Mouse (Mus musculus) ovary, postnatal 14 days (tissue): ENCODE data around the gene Ackr2.

ENCODE experiments used
- DNase-seq: peaks from one replicate; pipeline ENCODE4 v3.0.0; 2022; ENCODE audit warnings: low spot score

Ackr2 gene

DNA sequence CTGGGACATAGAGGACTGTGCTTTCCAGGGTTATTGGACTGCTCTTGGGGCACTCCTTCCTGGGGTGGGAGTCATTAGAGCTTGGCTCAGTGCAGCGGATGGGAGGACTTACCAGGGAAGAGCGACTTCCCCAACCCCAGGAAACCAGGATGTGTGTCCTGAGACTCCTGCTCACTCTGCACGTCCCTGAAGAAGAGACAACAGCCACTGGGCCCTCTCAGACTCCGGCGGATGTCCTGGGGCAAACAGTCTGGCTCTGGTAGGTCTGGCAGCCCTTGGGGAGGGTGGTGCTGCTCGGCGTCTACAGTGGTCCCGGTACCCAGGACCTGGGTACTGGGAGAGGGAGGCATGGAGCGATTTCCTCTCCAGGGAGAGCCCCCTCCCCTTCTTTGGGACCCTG lies at the start of gene Ackr2:
Ackr2 (plus strand) TSS at position 111 of the 400 bp plus-strand sequence.
- DNase-seq: no peak

DNA sequence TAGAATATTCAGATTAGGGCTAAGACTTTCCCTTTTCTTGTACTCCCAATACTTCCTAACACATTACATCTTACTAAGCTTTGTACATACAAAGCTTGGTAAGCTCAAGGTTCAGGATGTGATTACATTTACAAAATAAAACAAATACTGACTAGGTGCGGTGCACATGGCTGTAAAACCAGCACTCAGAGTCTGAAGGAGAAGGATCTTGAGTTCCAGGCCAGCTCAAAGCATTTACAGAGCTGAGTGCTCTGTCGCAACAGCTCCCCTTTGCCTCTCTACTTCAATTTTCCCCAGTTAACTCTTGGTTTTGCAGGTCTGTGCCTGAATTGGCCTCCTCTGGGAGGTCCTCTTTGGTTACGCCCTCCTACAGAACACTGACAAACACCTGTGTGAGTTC lies 43.9 kb upstream of the Ackr2 start:
- no peak for DNase-seq

DNA sequence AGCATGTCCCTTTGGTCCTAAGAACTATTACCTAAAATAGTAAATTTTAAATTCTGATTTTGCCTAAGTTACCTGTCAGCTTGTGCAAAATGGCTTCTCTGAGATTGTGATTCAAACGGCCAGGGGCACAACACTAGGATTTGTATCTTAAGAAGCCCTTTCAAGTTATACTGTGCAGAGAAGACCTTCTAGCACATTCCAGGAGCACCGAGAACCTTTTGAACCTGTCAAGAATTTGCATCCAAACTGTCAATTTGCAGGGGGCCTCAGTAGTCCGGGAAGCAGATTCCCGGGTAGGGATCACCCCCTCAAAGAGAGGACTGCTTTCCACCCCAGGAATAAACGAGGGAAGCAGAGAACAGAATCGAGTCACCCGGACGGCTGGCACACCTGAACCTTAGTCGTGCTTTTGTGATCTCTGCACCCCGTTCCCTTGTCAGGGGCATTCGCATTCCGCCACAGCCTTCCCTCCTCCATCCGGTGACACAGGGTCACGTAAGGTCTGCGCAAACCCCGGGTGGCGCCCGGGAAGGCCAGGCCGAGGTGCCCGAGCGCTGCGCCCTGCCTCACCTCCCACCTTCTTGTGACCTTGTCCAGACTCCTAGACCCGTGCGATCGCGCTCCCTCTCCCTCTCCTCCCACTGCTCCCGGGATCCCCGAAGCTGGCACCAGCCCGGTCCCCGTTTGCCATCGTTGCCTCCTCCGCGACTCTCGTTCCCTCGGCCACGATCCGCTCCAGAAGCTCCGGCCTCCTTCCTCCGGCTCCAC lies 41.3 kb upstream of the Ackr2 start:
- DNase-seq: no peak

DNA sequence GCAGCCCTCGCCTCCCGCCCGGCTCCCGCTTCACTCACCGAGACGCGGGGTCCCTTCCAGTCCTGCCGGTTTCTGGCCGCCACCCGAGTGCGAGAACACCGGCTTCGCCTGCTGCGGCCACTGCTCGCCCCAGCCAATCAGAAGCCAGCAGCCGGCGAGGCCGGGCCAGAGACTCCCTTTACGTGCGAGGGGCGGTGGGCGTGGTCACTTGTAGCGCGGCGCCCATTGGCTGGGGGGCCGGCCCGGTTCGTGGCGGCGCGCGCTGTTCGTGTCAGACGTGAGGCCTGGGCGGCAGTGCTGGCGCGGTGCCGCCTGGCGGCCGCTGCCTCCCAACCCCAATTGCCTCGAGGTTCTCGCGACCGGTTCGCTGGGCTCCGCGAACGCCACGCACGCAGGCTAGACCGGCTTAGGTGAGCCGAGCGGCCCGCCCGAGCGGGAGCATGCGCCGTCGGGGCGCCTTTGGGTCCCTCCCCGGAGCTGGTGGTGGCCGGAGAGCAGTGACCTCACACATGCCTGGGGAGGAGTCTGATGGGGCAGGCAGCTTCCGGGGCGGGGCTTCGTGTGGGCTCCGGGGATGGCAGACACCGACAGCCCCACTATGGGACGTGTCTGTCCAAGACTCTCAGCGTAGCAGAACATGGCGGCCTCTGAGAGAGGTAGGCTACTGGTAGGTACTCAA lies 40.5 kb upstream of the Ackr2 start:
- peak; percentile 97 for DNase-seq

DNA sequence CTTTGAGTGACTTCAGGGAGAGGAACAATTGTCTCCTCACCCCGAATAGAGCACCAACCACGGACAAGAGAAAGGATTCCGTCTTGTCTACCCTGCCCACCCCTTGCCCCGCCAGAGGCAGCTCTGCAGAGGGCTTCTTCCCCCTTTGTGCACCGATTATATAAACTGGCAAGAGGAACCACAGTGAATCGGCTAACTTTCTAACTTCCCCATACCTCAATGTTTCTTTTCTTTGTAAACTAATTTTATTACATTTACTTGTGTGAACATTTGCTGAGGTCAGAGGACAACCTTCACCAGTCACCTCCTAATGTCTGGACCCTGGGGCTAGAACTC lies 40.0 kb upstream of the Ackr2 start, which contains the start of gene Higd1a:
Higd1a (minus strand) TSS at position 210 of the 336 bp plus-strand sequence.
- no peak for DNase-seq

DNA sequence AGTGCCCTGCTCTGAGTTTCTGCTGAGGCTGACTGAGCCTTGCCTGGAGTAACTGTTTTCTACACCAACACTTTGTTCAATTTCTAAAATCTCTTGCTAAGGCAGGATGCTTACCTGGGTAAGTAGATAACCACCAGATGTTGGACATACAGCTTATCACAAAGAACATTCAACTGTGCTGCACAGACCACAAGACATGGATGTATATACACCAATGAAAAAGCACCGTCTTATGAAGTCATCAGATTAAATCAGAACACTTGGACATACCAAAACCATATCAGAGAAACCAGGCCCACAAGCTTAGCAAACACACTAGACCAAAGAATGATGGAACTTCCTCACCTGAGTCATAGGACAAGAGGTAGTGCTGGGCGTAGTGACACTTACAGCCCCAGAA lies 38.8 kb upstream of the Ackr2 start:
- DNase-seq: no peak

DNA sequence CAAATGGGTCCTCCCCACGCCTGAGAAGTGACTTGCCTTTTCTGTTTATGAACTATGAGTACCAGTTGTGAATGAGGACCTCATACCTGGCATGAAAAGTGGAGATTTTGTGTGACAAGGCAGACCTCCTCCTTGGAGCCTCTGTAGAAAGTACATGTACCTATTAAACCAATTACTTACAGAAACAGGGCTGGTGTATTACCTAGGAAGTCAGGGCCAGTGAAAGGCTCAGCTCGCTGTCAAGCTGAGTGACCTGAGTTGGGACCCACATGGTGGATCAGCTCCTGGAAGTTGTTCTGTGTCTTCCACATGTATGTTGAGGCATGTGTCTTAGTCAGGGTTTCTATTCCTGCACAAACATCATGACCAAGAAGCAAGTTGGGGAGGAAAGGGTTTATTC lies 37.2 kb upstream of the Ackr2 start:
- no peak for DNase-seq

DNA sequence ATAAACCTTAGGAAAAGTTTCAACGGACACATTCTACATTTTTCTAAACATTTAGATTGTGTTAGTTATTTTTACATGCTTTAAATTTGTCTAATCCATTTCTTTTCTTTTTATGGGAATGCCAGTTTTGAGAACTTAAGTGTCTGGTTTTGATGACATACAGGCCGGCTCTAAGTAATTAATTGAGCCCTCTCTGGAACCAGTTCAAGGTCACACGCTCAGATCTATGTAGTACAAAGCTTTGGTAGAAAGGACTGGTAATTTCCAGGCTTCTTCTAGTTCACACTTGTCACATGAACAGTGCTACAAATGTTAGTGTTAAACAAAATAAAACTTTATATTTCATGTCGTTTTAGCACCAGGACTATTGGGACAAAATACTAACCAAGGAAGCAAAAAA lies 33.3 kb upstream of the Ackr2 start:
- DNase-seq: no peak

DNA sequence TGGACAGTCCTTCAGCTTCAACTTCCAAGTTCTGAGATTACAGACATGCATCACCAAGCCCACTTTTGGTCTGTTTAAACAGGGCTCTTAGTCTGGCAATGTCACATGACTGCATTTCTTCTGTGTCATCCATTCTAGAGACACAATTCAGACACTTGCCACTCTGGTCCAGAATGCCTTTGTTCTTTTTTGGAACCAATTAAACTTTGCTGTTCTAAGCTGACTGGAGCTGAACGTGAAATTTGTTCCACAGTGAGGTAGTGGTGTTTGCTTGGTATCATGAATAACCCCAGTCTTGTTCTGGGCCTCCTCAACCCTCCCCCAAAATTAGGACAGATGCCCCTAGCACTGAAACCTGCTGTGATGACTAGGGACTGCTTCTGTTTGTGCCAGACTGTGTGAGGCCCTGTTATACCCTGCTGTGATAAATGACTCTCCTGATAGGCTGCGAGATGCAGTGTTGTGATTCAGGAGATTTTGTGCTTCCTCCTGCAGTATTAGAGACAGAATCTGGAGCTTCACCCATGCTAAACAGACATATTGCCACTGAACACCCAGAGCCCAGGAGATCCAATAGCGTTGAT lies 32.6 kb upstream of the Ackr2 start:
- DNase-seq: no peak

DNA sequence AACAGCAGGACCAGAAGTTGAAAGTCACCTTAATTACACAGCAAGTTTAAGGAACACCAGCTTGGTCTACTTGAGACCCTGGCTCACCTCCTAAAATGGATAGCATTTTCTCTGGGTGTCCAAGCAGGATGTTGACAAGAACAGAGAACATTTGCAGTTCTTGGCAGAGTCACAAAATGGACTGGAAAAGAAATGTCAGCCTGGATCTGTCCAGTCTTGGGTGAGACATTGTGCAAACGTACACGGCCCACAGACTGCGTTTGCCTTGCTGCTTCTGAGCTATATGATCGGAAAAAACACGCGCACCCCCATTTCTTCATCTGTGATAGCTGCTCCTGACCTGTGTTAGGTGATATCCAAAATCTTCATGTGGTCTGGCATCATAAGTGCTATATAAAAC lies 30.5 kb upstream of the Ackr2 start:
- DNase-seq: no peak

DNA sequence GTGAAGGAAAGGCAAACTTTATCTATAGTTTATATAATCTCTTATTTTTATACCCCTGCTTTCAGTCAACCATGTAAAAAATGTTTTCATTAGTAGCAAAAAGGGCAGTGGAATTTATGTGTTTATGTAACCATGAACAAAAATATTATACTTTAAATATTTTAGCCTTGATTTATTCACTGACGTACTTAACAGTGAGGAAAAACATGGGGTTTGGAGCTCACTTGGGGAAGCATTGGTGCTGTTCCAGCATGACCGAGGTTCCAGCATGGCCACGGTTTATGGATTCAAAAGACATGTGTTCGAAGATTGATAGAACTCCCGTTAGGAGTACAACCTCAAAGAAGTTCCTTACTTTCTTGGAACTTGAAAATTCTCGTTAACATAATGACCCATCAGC lies 29.9 kb upstream of the Ackr2 start:
- no peak for DNase-seq

DNA sequence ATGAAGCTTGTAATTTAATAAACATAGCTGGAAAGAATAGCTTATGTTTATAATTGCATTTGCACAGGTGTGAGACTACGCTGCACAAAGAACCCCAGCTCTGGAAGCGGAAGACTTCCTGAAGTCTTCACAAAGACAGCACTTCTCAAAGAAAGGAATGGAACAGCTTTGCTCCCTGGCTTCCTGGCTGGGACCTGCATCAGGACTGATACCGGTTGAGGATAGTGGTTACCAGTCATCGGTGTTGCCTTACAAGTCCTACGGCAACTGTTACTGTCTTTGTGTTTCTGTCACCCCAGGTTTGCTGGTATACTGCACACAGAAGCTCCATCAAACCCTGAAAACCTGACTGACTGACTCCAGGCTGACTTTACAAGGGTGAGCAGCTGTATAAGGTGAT lies 28.7 kb upstream of the Ackr2 start:
- DNase-seq: no peak

DNA sequence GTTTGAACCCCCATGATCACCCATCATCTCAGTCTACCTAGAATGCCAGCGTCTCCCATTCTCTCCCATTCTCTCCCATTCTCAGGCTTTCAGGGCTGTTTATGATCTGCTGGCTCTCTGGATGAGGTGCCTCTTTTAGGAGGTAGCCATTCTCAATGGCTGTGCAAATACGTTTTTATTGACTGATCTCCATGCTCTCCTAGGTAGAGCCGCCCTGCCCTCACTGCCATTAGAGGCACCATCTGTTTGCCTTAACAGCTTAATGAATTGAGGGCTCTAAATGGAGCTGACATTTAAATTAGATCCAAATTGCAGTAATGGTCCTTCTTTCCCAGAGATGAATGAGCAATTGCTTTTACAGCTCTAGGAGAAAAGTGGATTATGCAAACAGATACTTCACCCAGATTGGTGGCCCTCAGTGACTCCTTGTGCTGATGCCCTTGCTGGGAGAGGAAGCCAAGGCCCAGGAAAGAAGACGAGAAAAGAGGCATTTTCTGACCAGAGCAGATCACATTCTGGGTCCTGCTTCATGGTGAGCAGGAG lies 28.1 kb upstream of the Ackr2 start:
- no peak for DNase-seq

DNA sequence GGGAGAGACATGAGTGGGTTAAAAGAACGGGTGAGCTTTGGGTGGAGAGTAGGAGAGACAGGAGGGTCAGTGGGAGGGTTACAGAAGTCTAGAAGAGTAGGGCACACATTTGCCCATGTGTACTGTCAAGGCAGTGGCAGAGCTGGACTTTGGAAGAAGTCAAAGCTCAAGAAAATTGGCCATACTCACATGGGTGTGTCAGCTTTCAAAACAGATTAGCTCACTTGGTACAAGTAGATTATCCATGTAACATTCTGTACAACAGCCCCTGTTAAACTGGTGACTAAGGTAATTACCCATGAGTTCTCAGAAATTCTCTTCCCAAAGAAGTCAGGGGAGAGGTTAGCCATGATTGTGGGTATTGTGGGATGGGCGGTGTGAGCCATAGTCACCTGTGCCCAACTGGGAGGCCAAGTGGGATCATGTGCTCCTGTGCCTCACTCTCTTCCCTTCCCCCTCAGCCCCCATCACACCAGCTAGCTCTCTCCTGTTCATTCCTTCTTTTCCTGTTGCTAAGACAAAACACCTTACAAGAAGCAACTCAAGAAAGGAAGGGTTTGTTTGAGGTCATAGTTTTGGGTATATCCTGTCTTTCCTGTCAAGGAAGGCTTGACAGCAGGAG lies 26.0 kb upstream of the Ackr2 start:
- DNase-seq: no peak

DNA sequence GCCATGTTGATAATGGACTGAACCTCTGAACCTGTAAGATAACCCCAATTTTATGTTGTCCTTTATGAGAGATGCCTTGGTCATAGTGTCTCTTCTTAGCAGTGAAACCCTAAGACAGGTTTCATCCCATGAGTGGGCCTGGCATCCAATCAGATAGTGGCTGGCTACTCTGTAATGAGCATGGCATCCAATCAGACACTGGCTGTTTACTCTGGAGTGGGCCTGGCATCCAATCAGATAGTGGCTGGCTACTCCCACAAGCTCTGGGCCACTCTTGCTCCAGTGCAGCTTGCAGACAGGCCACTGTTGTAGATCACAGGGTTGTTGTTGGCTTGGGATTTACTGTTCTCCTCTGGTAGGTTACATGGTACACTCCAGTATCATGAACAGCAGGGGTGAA lies 24.6 kb upstream of the Ackr2 start:
- DNase-seq: no peak

DNA sequence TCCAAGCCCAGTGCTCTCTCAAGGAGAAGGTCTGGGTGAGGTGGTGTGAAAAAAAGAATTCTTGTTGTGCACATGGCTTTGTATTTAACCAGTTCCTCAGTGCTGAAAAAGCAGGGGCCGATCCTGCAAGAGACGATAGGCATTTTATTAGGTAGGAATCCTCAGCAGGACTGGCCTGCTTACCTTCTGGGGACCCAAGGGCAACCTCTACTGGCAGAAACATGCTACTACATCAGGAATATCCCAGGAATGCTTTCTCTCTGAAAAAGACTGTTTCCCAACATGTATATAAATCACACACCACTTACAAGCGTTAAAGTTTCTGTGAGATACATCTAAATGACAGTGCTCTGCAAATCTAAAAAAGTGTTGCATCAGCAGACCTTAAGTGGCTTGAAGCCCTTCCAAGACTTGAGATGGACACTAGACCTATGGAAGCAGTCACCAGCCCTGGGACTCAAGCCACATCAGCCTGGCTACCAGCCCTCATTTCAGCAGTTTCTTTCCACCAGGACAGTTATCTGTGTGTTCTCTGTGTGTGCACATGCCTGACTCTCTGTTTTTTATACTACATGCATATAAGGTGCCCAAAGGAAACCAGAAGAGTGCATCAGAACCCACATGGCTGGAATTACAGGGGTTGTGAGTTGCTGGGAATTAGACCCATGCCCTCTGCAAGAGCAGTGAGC lies 21.0 kb upstream of the Ackr2 start:
- DNase-seq: peak; percentile 59

DNA sequence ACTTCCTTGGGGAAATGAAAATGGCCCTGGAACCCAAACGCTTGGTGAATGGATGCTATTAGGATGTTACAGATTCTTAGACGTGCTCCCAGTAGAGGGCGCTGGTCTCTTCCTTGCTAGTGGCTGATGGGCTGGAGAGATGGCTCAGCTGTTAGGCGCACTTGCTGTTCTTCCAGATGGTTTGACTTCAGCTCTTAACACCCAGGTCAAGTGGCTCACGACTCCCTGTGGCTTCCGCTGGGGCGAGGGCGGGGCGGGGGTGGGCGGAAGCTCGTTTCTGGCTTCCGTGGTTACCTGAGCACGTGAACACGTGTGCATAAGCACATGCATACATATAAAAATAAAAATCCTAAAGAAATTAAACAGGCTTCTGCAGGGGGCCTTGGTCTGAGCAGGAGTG lies 17.3 kb upstream of the Ackr2 start:
- no peak for DNase-seq

DNA sequence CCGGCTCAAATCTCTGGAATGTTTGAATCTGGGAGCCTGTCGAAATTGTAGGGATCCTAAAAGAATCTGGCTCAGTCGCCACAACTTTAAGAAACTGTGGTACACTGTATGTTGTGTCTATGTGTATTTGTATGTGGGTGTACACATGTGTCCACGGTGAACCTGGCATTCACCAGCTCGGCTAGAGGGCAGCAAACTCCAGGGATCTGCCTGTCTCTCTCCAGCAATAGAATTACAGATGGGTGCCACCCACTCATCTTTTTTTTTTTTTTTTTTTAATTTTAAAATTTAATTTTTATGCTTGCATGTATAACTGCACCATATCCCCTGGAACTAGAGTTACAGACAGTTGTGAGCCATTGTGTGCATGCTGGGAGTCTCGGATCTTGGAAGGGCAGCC lies 16.9 kb upstream of the Ackr2 start:
- no peak for DNase-seq

DNA sequence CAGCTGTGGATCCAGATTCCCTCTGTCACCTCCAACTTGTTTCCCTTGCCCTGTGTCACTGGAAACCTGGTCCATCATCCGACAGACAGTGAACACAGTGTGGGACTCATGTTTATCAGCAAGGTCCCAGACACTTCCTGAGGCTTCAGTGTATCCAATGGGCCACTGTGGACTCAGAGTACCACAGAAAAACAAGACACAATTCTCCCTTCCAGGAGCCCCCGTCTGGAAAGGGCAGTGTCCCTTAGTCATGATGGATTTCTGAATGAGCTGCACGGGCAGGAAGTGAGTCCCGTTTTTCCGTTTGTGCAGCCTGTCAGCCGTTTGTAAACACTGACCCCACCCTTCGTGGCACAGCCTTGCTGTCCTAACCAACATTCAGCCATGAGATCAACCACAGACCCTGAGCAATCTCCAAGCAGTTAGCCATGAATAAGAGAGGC lies 16.1 kb upstream of the Ackr2 start:
- no peak for DNase-seq

DNA sequence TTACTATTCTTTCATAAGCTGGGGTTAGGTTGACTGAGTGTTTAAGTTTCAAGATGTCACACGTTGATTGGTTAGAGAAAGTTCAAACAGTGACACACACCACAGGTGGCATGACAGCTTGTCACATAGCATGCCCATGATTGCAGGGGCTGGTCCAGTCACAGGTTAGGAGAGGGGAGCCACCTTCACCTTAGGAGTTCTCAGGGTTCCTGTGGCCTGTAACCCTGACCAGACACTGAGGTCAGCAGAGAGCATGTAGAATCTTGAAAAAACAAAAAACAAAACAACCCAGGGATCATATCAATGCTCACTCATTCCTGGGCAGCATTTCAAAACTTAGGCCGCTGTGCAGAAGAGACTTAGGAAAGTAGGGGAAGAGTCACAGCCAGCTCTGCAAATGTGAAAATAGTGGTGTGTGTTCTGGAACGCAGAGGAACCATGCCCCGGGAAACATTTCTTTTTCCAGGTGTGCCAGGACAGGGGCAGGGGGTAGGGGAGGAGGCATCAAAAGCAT lies 8.2 kb upstream of the Ackr2 start:
- DNase-seq: no peak

DNA sequence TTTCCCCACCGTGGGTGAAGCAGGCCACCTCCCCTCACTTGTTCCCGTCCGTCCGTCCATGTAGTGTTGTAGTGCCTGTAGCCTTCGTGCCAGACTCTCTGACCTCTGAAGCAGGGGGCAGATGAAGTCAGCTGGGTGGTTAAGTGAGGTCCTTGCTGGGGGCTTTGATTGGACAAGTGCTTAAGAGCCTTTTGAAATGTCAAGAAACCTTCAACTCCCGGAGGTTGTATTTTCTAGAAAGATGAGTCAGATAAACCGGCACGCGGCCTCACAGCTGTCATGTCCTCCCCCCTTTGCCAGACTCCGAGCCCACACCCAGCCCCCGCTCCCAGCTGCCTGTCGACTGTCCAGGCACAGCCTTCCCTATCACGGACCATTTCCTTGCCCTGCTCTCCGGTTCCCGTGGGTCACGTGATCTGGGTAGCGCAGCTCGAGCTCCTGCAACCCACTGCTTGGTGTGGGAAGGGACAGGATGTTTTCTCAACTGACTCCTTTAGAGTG lies 7.7 kb upstream of the Ackr2 start:
- peak; percentile 39 for DNase-seq

DNA sequence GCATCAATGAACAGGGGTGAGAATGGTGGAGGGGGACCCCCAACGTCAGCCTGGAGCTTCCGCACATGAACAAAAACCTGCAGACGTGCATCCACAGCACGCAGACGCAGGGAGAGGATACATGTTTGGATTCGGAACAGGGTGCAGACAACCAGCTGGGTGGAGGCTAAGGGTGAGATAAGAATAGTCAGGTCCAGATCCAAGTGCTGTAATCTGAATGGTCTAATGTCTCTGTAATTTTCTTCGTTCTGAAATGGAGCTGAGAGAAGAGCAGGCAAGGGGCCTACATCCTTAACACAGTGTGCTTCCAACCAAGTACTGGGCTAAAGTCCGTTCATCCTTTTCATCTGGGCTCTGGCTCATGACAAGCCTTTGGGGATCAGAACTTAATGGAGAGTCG lies 6.9 kb upstream of the Ackr2 start:
- no peak for DNase-seq
